Mouse (Mus musculus) T-helper 1 cell (primary cell): ENCODE data around the gene Grin2d.

Experiments used
- in situ Hi-C: fragments of 300-600 bp; cut with MboI, MseI; formaldehyde crosslinking; loops from one replicate; pipeline ENCODE4 v1.15.1; 2025; ENCODE audit warnings: high pct_unique_total_duplicates

The Grin2d gene

DNA sequence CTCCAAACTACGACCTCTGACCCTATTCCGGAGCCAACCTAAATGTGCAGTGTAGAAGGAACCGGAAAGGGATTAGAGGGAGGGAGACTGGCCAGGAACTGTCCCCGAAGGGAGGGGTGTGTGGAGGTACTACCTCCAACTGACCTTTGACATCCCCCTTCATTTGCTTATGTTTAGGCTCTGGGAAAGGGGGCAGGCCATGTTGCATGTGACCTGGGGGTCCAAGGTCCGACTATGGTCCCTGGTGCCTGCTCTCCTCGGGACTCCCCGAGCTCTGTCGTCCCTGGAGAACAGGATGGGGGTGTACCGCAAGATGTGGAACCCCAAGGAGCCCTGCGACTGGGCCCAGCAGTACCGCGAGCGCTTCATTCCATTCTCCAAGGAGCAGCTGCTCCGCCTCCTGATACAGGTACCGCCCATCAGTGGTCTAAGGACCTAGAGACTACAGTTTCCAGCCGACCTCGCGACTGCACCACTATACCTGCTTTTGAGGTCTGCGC, 19.1 kb upstream of the Grin2d start:
- in situ Hi-C loops: no loop called here

DNA sequence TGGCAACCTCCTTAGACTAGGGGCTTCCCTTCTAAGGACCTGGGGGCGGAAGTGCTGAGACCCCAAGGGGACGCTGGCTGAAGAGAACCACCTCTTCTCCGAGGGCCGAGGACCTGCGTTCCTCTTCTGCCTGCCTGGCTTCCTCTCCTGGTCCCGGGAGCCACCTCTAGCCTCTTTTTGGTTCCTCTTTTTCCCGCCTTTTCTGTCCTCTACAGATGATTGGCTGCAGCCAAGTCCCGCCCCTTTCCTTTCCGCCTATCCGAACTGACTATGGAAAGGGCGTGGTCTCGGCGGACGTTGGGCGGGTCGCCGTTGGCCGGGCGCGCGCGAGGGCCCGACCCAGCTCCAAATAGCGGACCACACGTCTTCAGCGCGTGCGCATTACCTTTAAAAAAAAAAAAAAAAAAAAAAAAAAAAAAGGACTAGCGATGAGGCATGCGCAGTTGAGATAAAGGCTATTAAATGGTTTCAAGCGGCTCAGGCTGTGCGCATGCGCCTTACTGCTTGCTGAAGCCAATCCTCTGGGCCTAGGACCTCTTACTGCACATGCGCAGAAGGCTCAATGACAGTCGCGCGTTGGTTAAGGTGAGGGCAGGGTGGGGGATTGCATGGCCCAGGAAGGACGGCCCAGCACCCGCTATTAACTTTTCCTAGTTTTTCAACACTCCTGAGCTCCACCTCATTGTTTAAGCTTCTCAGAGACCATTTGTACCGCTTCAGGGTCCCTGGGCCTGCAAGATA, 18.5 kb upstream of the Grin2d start, which contains the start of the genes Syngr4 and Tmem143:
Gene Syngr4 (minus strand): TSS at position 198 of the 741 bp plus-strand sequence.
Gene Tmem143 (plus strand): TSS at position 425 of the 741 bp plus-strand sequence.
- in situ Hi-C loops: no loop called here

DNA sequence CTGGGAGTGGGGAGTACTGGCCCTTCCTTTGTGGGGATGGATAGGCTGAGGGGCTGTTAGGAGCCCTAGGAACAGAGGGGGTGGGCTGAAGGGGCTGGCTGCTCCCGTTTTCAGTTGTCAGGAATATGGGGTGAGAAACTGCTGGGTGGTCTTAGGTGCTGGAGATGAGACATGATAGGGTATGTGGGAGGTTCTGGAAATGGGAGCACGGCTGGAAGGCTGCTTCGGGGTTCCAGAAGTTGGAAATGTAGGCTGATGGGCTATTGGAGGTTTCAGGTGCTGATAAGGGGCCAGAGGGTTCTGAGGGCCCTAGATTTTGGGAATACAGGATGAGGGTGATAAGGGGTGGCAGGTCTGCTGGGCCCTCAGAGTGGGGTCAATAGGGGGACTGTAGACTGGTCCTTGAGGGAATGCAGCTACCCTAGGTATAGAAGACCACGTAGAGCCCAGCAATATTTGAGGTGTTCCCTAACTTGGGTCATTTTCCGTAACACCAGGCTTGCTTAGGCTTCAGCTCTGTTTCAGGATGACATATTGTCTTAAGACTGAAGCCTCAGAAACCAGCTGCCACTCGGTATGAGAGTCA, 17.8 kb upstream of the Grin2d start:
- in situ Hi-C loops: no loop called here

DNA sequence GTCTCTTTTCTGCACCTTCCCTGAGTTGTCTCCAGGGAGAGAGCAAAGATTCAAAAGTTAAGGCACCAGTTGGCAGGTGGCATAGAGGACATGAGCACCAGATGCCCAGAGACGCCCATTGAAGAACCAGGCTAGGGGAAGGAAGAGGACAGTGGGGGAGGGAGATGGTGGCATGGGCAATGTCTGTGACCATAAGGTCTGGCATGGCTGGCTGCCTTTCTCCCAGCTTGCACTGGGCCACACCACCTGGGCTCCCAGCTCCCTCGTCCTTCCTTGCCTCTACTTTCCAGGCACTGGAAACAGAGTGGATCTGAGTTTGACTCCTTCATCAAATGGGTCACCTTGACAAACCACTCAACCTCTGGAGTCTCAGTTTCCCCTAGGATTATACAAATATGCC, 14.5 kb upstream of the Grin2d start:
- in situ Hi-C loops: no loop called here

DNA sequence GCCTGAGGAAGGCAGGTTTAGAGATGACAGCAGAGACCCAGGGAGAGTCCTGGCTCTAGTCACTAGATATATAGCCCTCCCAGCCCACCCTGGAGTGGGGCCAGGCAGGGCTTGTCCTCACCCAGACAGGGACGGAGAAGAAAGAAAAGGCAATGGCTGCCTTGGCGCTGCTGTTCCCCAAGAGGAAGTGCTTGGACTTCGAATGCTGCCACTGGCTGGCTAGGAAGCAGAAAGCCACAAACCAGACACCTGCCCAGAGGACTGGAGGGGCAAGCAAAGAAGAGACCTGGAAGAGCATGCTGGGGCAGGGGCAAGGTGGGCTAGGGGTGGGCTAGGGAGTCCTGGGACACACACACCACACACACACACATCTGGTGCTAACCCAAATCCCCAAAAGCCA, 9.1 kb upstream of the Grin2d start:
- in situ Hi-C loops: no loop called here

DNA sequence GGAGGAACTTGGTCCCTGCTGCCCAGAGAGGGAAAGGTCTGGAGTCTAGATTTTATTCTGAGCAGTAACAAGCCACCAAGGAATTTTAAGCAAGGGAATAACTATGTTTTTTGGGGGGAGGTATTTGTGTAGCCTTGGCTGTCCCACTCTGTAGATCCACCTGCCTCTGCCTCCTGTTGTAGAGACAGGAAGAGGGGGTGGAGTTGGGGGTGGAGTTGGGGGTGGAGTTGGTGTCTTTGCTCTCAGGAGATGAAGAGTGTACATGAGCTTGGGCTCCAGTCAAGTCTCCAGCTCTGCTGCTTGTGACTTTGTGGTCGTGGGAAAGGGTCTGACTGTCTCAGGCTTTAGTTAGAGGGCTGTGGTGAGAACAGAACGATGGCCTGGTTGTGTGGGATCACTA, 2.8 kb upstream of the Grin2d start:
- in situ Hi-C loops: no loop called here

DNA sequence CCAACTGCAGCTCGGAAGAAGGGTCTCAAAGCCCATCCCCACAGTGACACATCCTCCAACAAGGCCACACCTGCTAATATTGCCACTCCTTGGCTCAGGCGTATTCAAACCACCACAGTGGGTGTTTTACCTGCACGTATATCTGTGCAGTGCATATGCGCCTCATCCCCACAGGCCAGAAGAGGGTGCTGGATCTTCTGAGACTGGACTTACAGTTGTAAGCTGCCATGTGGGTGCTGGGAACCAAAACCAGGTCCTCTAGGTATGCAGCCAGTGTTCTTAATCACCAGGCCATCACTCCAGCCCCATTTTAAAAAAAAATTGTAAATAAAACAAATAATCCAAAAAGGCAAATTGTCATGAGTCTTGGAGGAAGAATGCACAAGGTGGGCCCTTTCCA, 2.4 kb upstream of the Grin2d start:
- in situ Hi-C loops: no loop called here

DNA sequence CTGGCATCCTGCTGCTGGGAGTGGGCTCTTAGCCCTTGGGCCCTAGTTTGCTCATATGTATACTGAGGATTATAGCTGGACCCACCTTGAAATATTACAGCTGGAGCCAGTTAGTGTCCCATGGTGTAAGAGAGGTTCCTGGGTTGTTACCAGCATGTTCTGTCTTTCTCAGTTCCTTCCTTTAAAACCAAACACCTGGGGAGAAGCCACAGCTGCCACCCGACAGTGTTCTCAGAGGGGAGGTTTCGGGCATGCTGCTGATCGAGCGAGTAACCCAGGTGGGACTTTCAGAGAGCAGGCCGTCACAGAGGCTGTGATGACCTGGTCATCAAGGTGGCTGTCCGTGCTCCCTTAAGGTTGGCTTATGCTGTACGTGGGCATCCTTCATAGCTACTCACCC, 1.3 kb downstream of the Grin2d start:
- in situ Hi-C loops: no loop called here

DNA sequence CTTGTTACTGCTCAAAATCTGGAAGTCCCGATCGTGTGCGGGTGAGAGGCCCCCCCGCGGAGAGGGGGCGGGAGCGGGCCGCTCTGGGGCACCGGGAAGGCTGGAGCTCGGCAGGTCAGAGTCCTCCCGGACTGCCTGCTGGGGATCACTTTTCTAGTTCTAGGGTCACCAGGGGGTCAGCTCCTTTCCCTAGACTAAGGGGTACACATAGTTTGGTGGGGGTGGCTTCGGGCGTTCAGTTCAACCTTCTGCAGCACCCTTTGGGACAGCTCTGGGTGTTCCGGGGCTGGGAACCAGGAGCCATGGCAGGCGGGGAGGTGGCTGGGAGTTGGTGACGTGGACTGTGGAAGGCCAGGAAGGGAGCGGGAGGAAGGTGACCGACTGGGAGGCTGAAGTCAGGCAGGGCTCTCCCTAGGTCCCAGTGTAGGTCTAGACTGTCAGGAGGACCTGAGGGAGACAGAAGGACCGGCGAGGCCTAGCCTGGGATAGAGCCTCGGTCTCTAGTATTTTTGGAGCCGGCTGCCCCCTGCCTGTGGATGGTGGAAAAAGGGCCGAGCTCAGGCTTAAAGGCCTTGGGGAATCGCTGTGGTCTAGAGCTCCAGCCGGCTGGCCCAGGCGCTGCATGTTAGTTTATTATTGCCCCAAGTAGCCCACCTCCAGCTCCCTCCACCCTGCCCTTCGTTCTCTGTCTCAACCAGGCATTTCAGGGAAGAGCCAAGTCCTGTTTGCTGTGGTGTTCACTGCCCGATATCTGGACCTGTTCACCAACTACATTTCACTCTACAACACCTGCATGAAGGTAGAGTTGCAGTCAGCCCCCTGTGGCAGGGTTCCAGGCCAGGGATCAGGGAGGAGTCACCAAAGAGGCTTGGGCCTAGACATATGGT, 4.9 kb downstream of the Grin2d start:
- in situ Hi-C loops: loop anchor here (5.0 kb wide), 1 partner anchor 64 kb away; no protein-coding TSS in a partner anchor

DNA sequence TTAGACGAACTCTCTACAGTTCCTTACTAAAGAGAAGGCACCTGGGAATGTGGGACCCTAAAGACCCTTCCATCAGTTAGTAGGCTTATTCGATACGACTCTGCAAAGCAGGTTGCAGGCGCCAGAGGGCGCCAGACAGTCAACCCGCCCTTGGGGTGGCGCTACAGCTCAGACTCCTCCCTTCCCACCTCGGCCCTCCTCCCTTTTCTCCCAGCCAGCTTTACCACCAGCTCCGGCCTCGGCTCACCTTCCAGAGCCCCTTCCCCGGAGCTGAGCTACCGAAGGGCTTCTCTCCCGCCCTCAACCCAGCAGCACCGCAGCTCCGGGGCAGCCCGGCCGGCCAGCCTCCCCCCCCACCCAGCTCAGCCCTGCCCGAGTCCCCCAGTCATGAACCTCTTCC, 5.6 kb downstream of the Grin2d start, which contains the start of gene Kdelr1:
Gene Kdelr1 (plus strand): TSS at position 149 of the 400 bp plus-strand sequence.
- in situ Hi-C loops: loop anchor here (5.0 kb wide), 1 partner anchor 65 kb away; no protein-coding TSS in a partner anchor

DNA sequence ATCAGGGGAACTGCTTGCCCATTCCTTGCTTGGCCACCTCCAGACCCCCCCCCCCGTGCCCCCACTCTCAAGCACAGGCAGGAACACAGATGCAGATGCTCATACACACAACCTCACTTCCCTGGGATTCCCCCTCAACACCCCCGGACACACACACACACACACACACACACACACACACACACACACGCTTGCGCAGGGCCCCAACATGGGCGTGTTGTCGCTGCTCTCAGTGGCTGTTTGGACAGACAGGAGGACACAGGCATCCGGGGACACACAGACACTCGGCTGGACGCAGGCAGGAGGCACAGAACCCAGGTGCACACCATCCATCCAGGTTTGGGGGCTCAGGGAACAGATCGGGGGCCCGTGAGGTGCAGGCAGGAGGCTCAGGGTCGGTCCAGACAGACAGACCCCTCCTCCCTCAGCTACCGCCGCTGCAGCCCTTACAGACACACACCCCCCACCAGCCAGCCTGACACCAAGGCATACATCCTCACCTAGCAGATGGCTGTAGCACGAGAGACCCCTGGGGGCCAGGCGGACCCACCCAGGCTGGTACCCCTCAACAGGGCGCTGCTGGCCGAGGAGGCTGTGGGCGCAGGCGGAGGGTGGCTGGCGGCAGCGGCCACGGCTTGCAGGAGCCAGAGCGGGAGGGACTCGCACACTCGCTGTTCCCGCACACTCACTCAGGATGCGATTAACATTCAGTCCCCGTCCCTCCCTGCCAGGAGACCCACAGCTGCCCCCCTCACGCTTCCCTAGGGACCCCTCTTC, 7.7 kb downstream of the Grin2d start:
- in situ Hi-C loops: loop anchor here (5.0 kb wide), 1 partner anchor 67 kb away; no protein-coding TSS in a partner anchor

DNA sequence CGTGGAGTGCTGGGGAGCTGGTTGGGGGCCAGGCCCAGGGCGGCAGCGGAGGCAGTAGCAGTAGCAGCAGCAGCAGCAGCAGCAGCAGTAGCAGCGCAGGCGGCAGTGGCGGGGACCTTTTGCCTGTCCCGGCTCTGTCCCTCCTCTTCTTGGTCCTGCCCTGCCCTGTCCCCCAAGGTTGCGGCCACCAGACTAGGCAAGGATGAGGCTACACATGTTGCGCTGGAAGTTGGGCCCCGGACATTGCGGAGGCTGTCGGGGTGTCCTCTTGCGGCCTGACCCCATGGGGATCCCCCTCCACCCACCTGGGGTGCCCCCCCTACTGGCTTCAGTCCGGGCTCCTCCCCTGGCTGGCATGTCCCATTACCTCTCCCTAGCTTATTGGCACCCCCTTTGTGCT, 8.4 kb downstream of the Grin2d start:
- in situ Hi-C loops: loop anchor here (5.0 kb wide), 1 partner anchor 68 kb away; no protein-coding TSS in a partner anchor

DNA sequence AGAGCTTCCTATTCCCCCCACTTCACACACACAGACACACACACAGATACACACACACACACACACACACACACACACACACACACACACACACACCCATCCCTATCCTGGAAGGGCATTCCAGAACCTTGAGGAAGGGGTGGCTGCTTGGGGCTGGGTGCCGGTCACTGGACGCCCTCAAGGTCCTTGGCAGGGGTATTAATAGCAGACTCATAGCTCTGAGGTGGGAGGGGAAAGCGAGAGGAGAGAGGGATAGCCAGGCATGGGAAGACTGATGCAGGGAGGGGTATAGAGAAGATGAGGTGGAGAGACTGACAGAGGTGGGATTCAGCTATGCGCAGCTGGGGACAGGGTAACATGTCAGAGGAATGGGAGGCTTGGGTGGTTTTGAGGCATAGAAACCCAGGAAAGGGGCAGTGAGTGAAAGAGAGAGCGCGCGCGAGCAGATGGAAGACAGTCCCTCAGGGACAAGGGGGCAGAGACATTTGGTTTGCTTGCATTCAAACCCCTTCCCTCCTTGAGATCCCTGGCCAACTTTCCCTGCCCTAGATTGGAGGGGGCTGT, 9.0 kb downstream of the Grin2d start:
- in situ Hi-C loops: no loop called here

DNA sequence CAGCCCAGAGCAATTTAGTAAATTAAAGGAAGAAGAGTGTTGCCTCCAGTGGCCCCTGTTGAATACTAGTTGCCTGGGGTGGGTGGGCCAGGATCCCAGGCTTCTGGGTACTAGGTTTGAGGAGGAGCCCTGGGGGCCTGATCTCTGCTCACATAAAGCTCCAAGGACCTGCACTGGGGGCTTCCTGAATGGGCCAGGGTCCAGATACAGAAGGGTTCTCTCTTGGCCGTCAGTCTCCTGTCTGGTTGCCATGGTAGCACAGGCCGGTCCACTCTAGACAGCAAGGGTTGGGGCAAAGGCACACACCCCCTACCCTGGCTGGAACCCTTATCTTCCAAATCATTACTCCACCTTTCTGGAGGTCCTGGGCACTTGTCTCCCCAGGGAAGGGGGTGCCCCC, 10.3 kb downstream of the Grin2d start:
- in situ Hi-C loops: no loop called here

DNA sequence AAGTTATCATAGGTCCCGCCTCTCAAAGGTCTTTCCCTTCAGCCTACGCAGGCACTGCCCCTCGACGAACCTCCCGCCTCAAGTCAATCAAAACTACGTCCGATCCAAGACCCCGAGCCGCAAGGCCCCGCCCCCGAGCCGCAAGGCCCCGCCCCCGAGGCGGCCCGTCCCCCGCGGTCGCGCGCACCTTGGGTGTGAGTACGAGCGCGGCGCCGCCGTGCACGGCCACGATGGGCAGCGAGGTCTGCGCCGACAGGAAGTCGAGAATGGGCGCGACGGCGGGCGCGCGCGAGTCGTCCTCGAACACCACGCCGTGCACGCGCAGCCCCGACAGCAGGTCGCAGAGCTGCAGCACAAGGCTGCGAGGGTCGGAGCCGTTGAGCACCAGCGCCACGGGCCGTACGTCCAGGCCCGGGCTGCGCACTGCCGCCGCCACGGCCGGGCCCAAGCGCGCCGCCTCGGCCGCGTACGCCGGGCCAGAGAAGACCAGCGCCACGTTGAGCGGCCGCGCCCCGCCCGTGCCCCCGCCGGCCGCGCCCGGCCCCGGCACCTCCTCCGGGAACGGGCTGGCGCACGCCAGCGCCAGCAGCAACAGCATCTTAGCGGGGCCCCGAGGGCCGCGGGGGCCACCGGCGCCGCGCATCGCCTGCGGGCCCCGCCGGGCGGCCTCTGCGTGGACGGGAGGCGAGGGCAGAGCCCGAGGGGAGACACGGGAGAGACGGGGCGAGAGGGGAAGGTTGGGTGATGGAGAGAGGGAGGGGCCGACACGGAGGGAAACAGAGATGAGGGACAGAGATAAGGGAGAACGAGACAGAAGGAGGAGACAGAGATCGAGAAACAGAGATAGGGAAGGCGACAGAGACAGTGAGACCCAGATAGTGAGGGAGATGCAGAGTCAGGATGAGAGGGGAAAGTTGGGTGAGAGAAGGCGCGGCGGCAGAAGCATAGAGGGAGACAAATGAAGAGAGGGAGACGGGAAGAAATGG, 12.0 kb downstream of the Grin2d start:
- in situ Hi-C loops: no loop called here

DNA sequence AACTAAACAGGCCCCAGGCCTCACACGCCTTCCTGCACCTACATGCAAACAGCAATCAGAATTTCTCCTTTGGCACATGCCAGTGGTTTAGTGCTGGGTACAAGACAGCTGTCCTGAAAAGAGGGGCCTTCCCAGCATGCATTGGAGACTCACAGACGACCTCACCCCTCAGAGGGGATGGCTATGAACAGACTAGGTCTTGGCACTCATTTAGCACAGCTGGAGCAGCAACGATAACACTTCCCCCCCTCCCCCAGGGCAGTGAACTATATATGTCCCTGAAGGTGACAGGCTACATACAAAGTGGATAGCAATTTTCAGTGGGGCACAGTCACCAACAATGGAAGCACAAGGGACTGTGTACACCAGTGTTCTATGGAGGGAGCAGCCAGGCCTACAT, 13.7 kb downstream of the Grin2d start:
- in situ Hi-C loops: no loop called here

DNA sequence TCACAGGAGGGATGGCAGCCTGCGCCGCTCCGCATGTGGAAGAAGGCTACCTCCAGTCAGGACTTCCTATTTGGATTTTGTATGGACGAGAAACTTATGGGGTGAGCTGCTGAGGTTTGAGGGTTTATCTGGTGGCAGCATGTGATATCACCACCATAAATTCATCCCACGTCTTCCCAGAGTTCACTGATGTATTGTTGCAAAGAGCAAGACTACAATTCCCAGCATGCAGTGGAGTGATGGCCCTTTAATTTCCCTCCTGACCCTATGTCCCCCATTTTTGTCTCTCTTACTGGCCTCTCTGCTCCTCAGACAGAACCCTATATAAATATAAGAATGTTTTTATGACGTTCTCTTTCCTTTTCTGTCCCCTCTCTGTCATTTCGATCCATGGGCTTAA, 15.4 kb downstream of the Grin2d start:
- in situ Hi-C loops: no loop called here

DNA sequence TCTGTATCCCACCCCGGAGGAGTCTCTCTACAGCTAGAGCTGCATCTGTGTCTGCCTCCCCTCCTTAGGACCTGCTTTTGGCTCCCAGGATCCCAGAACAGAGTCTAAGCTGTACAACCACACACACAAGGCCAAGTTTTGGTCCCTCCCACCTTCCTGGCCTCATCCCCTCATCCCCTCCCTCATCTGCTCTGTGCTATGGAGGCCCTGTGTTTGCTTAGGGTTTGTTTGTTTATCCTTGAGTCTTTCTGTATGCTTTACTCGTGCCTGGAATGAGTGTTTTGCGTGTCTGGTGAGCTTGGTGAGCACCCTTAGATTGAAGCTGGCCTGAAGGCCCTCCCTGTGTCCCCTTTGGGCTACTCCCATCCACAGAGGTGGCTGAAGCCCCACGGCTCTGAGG, 19.2 kb downstream of the Grin2d start:
- in situ Hi-C loops: no loop called here
